Mouse (Mus musculus) myocyte (in vitro differentiated cells): ENCODE measurements at regions not wholly inside any gene's neighbourhood (a gene's known extent, or its start where the extent isn't known, plus 50 kb on each side); places are given as distances from the start of the nearest gene placed in this dataset.

ENCODE experiments used
- E2F4 ChIP-seq: IDR thresholded peaks from one replicate; pipeline ENCODE4 v1.6.1; 2011; ENCODE audit warnings: mild to moderate bottlenecking, control low read depth, moderate library complexity; ENCODE audit not compliant: insufficient read depth
- MAX ChIP-seq: IDR thresholded peaks from one replicate; pipeline ENCODE4 v1.6.1; 2011; ENCODE audit warnings: low read depth, mild to moderate bottlenecking, control low read depth
- MYOD1 ChIP-seq, 3 experiments: IDR thresholded peaks; one replicate each; pipeline ENCODE4 v1.6.1; 2011; ENCODE audit warnings: control low read depth in 2 of 3, low read depth in 2 of 3, mild to moderate bottlenecking in 2 of 3, moderate library complexity in 1 of 3; ENCODE audit not compliant: insufficient read length in 2 of 3, control insufficient read depth in 1 of 3
- POLR2A ChIP-seq: IDR thresholded peaks from one replicate; pipeline ENCODE4 v1.6.1; 2011; ENCODE audit warnings: low read depth, mild to moderate bottlenecking, control low read depth, moderate library complexity; ENCODE audit not compliant: insufficient read length
- SRF ChIP-seq: IDR thresholded peaks from one replicate; pipeline ENCODE4 v1.6.1; 2011; ENCODE audit warnings: low read depth; ENCODE audit not compliant: control insufficient read depth, insufficient read length

GRCm38 (mm10) chr9:61014151-61014550, 219.8 kb downstream of the Uaca start:
- TF ChIP-seq POLR2A (no peak), MAX (no peak), SRF (no peak), MYOD1 (IDR thresholded peaks at IDR 0.05; ENCODE audit: control insufficient read depth in 1 of 3, insufficient read length in 2 of 3, low read depth in 2 of 3) (no peak), E2F4 (no peak)
